Mouse (Mus musculus) cerebellum, adult 2 months (tissue): Measurements from ENCODE around the gene Gm39566. TPM values are rescaled to one million over a fixed set of nuclear protein-coding genes. Genes with fewer than 3 reads are reported as not detected.

Source experiments
- DNase-seq, 2 experiments: peaks; one replicate each; pipeline ENCODE4 v3.0.0; 2021
- H3K27ac ChIP-seq: fragments of 200-500 bp; 2 replicates; pipeline ENCODE4 v1.5.1; 2012; ENCODE audit warnings: low read length, control low read depth, inconsistent platforms; ENCODE audit not compliant: insufficient read depth
- H3K27me3 ChIP-seq: fragments of 200-500 bp; 2 replicates; pipeline ENCODE4 v1.6.1; 2012; ENCODE audit warnings: inconsistent platforms, mild to moderate bottlenecking, low read length, moderate library complexity; ENCODE audit not compliant: control insufficient read depth, insufficient read depth
- H3K4me1 ChIP-seq: fragments of 200-500 bp; 2 replicates; pipeline ENCODE4 v1.6.1; 2011; ENCODE audit warnings: low read length; ENCODE audit not compliant: control insufficient read depth, insufficient read depth
- H3K4me3 ChIP-seq: fragments of 200-500 bp; replicated peaks from 2 replicates; pipeline ENCODE3; 2011; ENCODE audit warnings: mild to moderate bottlenecking, low read depth, low read length, control low read depth; ENCODE audit not compliant: insufficient read depth
- CTCF ChIP-seq: fragments of 200-500 bp; IDR thresholded peaks from 2 replicates; pipeline ENCODE4 v1.5.1; 2011; ENCODE audit warnings: low read depth, mild to moderate bottlenecking, control low read depth, low read length, moderate library complexity, borderline replicate concordance; ENCODE audit not compliant: insufficient read depth
- POLR2A ChIP-seq: fragments of 200-500 bp; IDR thresholded peaks from 2 replicates; pipeline ENCODE4 v1.6.1; 2011; ENCODE audit warnings: low read length, control low read depth, borderline replicate concordance; ENCODE audit not compliant: insufficient read depth
- WGBS: fragments of 180-500 bp; shearing (Covaris S2); methylation state at CpG from one replicate; pipeline ENCODE4 v1.1.7; 2018; 5-methylcytosine and 5-hydroxymethylcytosine counted together
- polyA plus RNA-seq: library from polyadenylated mRNA; depleted of rRNA; stranded (reverse); fragments of >200 nt; gene quantifications from 2 replicates; pipeline ENCODE4 v1.2.3, GENCODE M21; 2012

Gm39566 gene
- polyA plus RNA-seq, 1 experiment: not detected

- Histone ChIP-seq H3K27ac (no peak within 1 kb of the TSS), H3K4me3 (no peak within 1 kb of the TSS), H3K4me1 (peaks cover 5% of the 10 kb centered on the region; the same call in 1 of the 2 replicates), H3K27me3 (peaks cover 1% of the 10 kb centered on the region; the same call in 1 of the 2 replicates)
- no peak for DNase-seq
- WGBS: 32% methylated on average over 29 of the region's 29 CpGs
- TF ChIP-seq CTCF (no peak), POLR2A (no peak)
Measured at GRCm38 (mm10) chr11:69804972-69805909, 9.9 kb downstream of the Gm39566 start, which contains the start of gene Tmem102. Tmem102 (minus strand) TSS chr11:69805624.

GRCm38 (mm10) chr11:69804652-69804940 lies 10.5 kb downstream of the Gm39566 start:
- H3K4me1 ChIP-seq: peaks cover 7% of the 10 kb centered on the region; the same call in 1 of the 2 replicates
- no peak overlapping the region for H3K4me3 ChIP-seq
- no peak for DNase-seq
- TF ChIP-seq POLR2A (no peak), CTCF (no peak)
- 18% methylated on average over 12 of the region's 12 CpGs for WGBS
- peaks cover 1% of the 10 kb centered on the region; the same call in 1 of the 2 replicates for H3K27me3 ChIP-seq
- no peak overlapping the region for H3K27ac ChIP-seq

DNA sequence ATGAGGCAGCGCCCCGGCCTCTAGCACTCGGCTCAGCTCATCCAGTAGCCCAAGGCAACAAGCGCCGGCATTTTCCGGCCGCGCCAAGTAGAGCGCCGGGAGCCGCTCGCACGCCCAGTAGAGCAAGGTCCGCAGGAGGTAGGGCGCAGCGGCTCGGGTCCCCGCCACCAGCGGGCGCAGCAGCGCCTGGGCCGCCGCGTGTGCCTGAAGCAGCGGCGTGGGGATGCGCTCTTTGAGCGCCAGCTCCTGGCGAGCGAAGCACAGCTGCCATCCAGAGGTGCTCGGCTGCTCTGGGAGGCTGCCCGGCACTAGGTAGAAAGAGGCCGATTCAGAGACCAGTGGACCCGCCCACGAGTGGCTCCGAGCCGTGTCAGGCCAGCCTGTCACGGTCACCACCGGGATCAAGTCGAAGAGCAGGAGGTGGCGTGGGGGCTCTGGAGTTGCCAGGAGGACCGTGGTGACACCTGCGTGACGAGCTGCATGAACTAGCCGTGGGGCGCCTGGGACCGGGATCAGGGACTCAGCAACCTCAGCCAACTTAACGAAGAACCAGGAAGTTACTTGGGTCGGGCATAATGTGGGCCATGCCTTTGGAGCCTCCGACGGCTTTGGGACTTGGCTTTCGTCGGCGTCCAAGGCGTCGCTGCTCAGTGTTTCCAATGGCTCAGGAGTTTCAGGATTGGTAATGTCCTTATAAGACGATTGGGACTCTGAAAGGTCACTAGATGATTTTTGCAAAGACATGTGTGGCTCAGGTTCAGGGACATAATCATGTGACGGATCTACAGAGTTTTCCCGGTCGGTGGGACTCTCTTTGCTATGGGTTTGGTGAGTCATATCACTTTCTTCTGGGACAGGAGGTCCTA lies 11.1 kb downstream of the Gm39566 start:
- Histone ChIP-seq H3K27me3 (peaks cover 1% of the 10 kb centered on the region; the same call in 1 of the 2 replicates), H3K4me3 (peak overlapping the region; percentile 38), H3K4me1 (peaks cover 7% of the 10 kb centered on the region; the same call in 1 of the 2 replicates), H3K27ac (no peak overlapping the region)
- peak; percentile 22; the same call in 1 of the 2 replicates for TF ChIP-seq CTCF
- no peak for TF ChIP-seq POLR2A
- DNase-seq: peak; percentile 62 to 69
- 2% methylated on average over 60 of the region's 60 CpGs for WGBS

- H3K4me1 ChIP-seq: peaks cover 7% of the 10 kb centered on the region; the same call in 1 of the 2 replicates
- TF ChIP-seq POLR2A (no peak), CTCF (no peak)
- WGBS: 17% methylated on average over 12 of the region's 12 CpGs
Measured at GRCm38 (mm10) chr11:69803328-69803727, 11.8 kb downstream of the Gm39566 start.

DNA sequence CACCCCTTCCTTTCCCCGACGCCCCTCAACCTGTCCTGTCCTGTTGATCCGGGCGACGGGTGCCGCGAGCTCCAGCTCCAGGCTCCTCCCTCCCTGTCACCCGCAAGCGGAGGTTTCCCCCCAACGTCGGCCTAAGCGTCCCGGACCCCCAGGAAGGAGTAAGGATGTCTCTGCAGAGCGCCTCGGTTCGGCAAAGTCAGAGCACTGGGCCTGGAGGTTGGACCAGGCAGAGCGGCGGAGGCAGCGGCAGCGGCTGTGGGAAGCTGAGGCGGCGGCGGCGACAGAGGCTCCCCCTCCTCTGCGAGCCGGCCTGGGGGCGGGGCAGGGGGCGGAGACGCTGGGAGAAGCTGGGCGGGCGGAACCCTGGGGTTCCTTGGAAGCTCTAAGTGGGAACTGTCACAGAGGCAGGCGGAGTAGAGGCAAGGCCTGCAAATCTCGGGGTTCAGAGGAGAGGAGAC lies 12.4 kb downstream of the Gm39566 start:
- 0 out of 2 replicates have a peak, but pooled peaks have one; percentile 18 for TF ChIP-seq POLR2A
- TF ChIP-seq CTCF: no peak
- peaks cover 7% of the 10 kb centered on the region; the same call in 1 of the 2 replicates for H3K4me1 ChIP-seq
- DNase-seq: peak; percentile 66 to 68
- H3K27me3 ChIP-seq: peaks cover 1% of the 10 kb centered on the region; the same call in 1 of the 2 replicates
- WGBS: 8% methylated on average over 33 of the region's 33 CpGs
- H3K27ac ChIP-seq: no peak overlapping the region
- peak overlapping the region; percentile 54 for H3K4me3 ChIP-seq

More at GRCm38 (mm10) chr11:69803328-69803727, 11.8 kb downstream of the Gm39566 start:
- Histone ChIP-seq H3K27me3 (peaks cover 1% of the 10 kb centered on the region; the same call in 1 of the 2 replicates), H3K4me3 (peak overlapping the region; percentile 38), H3K27ac (no peak overlapping the region)
- no peak for DNase-seq

DNA sequence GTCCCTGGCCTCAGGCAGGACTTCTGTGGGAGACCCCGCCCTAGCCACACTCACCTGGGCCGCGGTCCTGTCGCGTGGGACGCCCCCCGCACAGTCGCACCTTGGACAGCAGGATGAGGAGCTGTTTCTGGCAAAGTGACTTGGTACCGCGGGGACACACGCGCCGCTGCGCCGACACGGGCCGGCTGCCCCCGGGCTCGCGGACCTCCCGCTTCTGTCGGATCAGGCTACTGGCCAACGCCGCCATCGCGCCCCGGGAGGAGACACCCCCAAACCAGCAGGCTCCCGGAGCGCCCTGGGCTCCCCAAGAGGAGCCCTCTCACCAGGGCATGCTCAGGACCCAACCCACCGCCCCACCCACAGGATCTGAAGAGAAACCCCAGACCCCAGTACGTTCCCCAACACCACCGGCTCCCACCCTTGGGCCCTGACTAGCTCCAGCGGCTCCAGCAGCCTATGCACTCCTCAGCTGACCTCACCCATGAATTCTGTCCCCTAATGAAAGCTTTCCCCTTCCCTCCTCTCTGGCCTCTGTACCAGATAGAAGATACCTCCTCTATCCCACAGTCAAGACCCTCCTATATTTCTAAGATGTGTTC lies 13.6 kb downstream of the Gm39566 start, which contains the start of gene Fgf11:
Fgf11 (minus strand) TSS at position 479 of the 599 bp plus-strand sequence.
- Histone ChIP-seq H3K4me3 (peak within 1 kb of the TSS; percentile 54), H3K27me3 (peaks cover 1% of the 10 kb centered on the region; the same call in 1 of the 2 replicates), H3K4me1 (peaks cover 7% of the 10 kb centered on the region; the same call in 1 of the 2 replicates), H3K27ac (no peak within 1 kb of the TSS)
- WGBS: 3% methylated on average over 33 of the region's 33 CpGs
- TF ChIP-seq POLR2A (no peak), CTCF (no peak)
- no peak for DNase-seq
